Mouse (Mus musculus) liver, postnatal 0 days (tissue): ENCODE results near the gene Cd151. TPM values are rescaled to one million over a fixed set of nuclear protein-coding genes. Genes with fewer than 3 reads are reported as not detected.

Source experiments
- ATAC-seq: fragments of 200-750 bp; cut with Nextera tagmentation; 2 replicates; pipeline ENCODE4 v1.8.0; 2017; ENCODE audit warnings: mild to moderate bottlenecking, moderate library complexity
- DNase-seq: peaks from one replicate; pipeline ENCODE4 v3.0.0-alpha.2; 2016
- H3K27ac ChIP-seq: fragments of 300-500 bp; sonication (generic); 2 replicates; pipeline ENCODE4 v1.5.1; 2014; ENCODE audit warnings: antibody characterized with exemption, moderate library complexity, mild to moderate bottlenecking, low read depth
- H3K27me3 ChIP-seq: fragments of 300-500 bp; sonication (generic); 2 replicates; pipeline ENCODE4 v1.6.1; 2014; ENCODE audit warnings: low read length, control low read depth, mixed read lengths; ENCODE audit not compliant: insufficient read depth
- H3K36me3 ChIP-seq: fragments of 300-500 bp; sonication (generic); replicated peaks from 2 replicates; pipeline ENCODE4 v1.6.1; 2014; ENCODE audit warnings: mild to moderate bottlenecking, control low read depth, low read length, moderate library complexity, mixed read lengths; ENCODE audit not compliant: insufficient read depth
- H3K4me1 ChIP-seq: fragments of 300-500 bp; sonication (generic); 2 replicates; pipeline ENCODE4 v1.6.1; 2014; ENCODE audit warnings: antibody characterized with exemption, mild to moderate bottlenecking, control low read depth; ENCODE audit not compliant: insufficient read depth
- H3K4me2 ChIP-seq: fragments of 300-500 bp; sonication (generic); 2 replicates; pipeline ENCODE4 v1.6.1; 2014; ENCODE audit warnings: low read depth, mild to moderate bottlenecking, low read length, moderate library complexity, mixed read lengths
- H3K4me3 ChIP-seq: fragments of 300-500 bp; sonication (generic); 2 replicates; pipeline ENCODE4 v1.5.1; 2014; ENCODE audit warnings: low read depth, low read length
- H3K9ac ChIP-seq: fragments of 300-500 bp; sonication (generic); replicated peaks from 2 replicates; pipeline ENCODE4 v1.6.1; 2014; ENCODE audit warnings: mild to moderate bottlenecking, moderate library complexity
- H3K9me3 ChIP-seq: fragments of 300-500 bp; sonication (generic); 2 replicates; pipeline ENCODE4 v1.6.1; 2016; ENCODE audit warnings: mild to moderate bottlenecking, control low read depth, low read length, mixed read lengths
- CTCF ChIP-seq: sonication (generic); IDR thresholded peaks from 2 replicates; pipeline ENCODE4 v1.5.1; 2016; ENCODE audit warnings: antibody characterized with exemption, low read depth
- EP300 ChIP-seq: IDR thresholded peaks from 2 replicates; pipeline ENCODE4 v1.6.1; 2016; ENCODE audit warnings: antibody characterized with exemption, low read depth, mild to moderate bottlenecking
- WGBS: fragments of 180-500 bp; shearing (Covaris S2); extraction: QIAGEN DNeasy Blood & Tissue Kit; methylation state at CpG from one replicate; pipeline ENCODE4 v1.1.7; 2014; ENCODE audit not compliant: insufficient replicate concordance; 5-methylcytosine and 5-hydroxymethylcytosine counted together
- polyA plus RNA-seq: library from polyadenylated mRNA; unstranded; fragments of >200 nt; fragmentation: Nextera tagmentation; extraction: Ambion mirVana; gene quantifications from 2 replicates; pipeline ENCODE4 v1.2.1, GENCODE M21; 2015

The Cd151 gene
- polyA plus RNA-seq, 1 experiment from 2014 or later = 6.6 TPM

GRCm38 (mm10) chr7:141426948-141427730 lies 40.1 kb upstream of the Cd151 start:
- DNase-seq = no peak
- peaks cover 11% of the 10 kb centered on the region for H3K36me3 ChIP-seq
- no peak overlapping the region for H3K27ac ChIP-seq
- H3K4me3 ChIP-seq = no peak overlapping the region
- H3K4me1 ChIP-seq = peaks cover 3% of the 10 kb centered on the region
- ATAC-seq = no peak
- no peak for TF ChIP-seq CTCF
- TF ChIP-seq EP300 = no peak
- no peak overlapping the region for H3K9ac ChIP-seq
- H3K4me2 ChIP-seq = no peak overlapping the region
- no peaks in the 10 kb centered on the region for H3K27me3 ChIP-seq
- H3K9me3 ChIP-seq = no peaks in the 10 kb centered on the region
- WGBS = 75% methylated on average over 12 of the region's 12 CpGs

GRCm38 (mm10) chr7:141428701-141429100 lies 38.5 kb upstream of the Cd151 start:
- 63% methylated on average over 5 of the region's 5 CpGs for WGBS
- no peak for ATAC-seq

GRCm38 (mm10) chr7:141429310-141429709 lies 37.9 kb upstream of the Cd151 start, which contains the start of gene Cend1:
TSS of gene Cend1 (minus strand) at chr7:141429491.
- no peaks in the 10 kb centered on the region for H3K9me3 ChIP-seq
- peaks cover 16% of the 10 kb centered on the region for H3K4me1 ChIP-seq
- no peaks in the 10 kb centered on the region for H3K27me3 ChIP-seq
- H3K4me3 ChIP-seq = no peak within 1 kb of the TSS
- 17% methylated on average over 18 of the region's 19 CpGs for WGBS
- 0 out of 2 replicates have a peak, but pooled peaks have one; percentile 22 for ATAC-seq
- TF ChIP-seq CTCF = no peak
- no peak for TF ChIP-seq EP300
- no peak within 1 kb of the TSS for H3K9ac ChIP-seq
- DNase-seq = peak; percentile 56
- peaks cover 25% of the 10 kb centered on the region for H3K36me3 ChIP-seq
- H3K4me2 ChIP-seq = no peak within 1 kb of the TSS
- no peak within 1 kb of the TSS for H3K27ac ChIP-seq

More at GRCm38 (mm10) chr7:141428701-141429100, 38.5 kb upstream of the Cd151 start:
- H3K9ac ChIP-seq = no peak overlapping the region
- TF ChIP-seq EP300 (no peak), CTCF (no peak)
- no peak overlapping the region for H3K27ac ChIP-seq
- peaks cover 22% of the 10 kb centered on the region for H3K36me3 ChIP-seq
- H3K27me3 ChIP-seq = no peaks in the 10 kb centered on the region
- no peaks in the 10 kb centered on the region for H3K9me3 ChIP-seq
- no peak overlapping the region for H3K4me3 ChIP-seq
- DNase-seq = no peak
- peaks cover 10% of the 10 kb centered on the region for H3K4me1 ChIP-seq
- H3K4me2 ChIP-seq = no peak overlapping the region

GRCm38 (mm10) chr7:141429840-141430584 lies 37.2 kb upstream of the Cd151 start:
- 65% methylated on average over 9 of the region's 9 CpGs for WGBS
- peaks cover 23% of the 10 kb centered on the region for H3K4me1 ChIP-seq
- DNase-seq (no peak), ATAC-seq (no peak)
- H3K36me3 ChIP-seq = peaks cover 25% of the 10 kb centered on the region
- no peak overlapping the region for H3K27ac ChIP-seq
- no peak overlapping the region for H3K4me3 ChIP-seq
- no peak for TF ChIP-seq CTCF
- no peak for TF ChIP-seq EP300
- H3K27me3 ChIP-seq = no peaks in the 10 kb centered on the region
- no peak overlapping the region for H3K4me2 ChIP-seq
- H3K9ac ChIP-seq = no peak overlapping the region
- H3K9me3 ChIP-seq = no peaks in the 10 kb centered on the region

GRCm38 (mm10) chr7:141430585-141431240 lies 36.5 kb upstream of the Cd151 start:
- Histone ChIP-seq H3K4me1 (peaks cover 27% of the 10 kb centered on the region), H3K9me3 (no peaks in the 10 kb centered on the region), H3K9ac (no peak overlapping the region), H3K27ac (no peak overlapping the region), H3K4me2 (no peak overlapping the region), H3K36me3 (peaks cover 25% of the 10 kb centered on the region), H3K4me3 (no peak overlapping the region), H3K27me3 (no peaks in the 10 kb centered on the region)
- WGBS = 86% methylated on average over 9 of the region's 9 CpGs
- DNase-seq (no peak), ATAC-seq (no peak)
- no peak for TF ChIP-seq EP300
- TF ChIP-seq CTCF = no peak
